9 mouse cellular contexts compared by ENCODE assay signal in the genomic region with DNA sequence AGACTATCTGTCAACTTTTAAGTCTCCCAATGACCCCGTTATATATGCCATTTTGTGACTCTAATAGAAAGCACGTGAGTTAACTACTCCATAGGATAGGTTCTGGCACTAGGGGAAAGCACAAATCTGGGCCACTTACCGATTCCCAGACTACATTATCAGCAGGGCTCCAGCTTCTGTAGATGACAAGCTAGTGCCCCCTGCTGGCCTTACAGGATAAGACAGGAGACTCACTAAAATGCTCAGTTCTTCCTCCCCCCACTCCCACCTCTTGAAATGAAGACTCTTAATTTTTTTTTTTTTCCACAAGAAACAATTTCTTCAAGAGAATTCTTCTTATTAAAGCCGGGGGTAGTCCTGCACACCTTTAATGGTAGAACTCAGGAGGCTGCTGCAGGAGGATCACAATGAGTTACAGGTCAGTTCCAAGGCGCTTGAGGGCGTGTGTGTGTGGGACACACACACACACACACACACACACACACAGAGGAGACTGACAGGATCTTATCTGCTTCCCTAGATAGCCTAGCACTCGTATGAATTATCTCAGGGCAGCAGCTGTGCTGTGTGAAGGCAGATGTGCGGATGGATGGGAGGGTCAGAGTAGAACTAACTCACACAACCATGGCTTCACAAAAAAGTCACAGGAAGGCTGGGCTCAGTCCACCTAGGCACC. TPM values are rescaled to one million over a fixed set of nuclear protein-coding genes. Genes with fewer than 3 reads are reported as not detected.
DNase-seq lines count a peak whose midpoint lies in the region; ATAC-seq lines count a peak whose summit lies in the region.
"Had no signal": no experiment of that assay in that cellular context is flagged by ENCODE, and none has a peak within 500 bp of the region (broad histone marks: within the 10 kb centered on the region; RNA-seq: fewer than 3 reads in every experiment).

No protein-coding gene starts in this region.

- peak; percentile 64 to 87 for DNase-seq in heart, adult 18-20 months
- DNase-seq in heart, postnatal 25 days (ENCODE audit: low spot score), result no peak
- peak; percentile 87 for DNase-seq in adrenal gland, postnatal 14 days
- peak; percentile 85 for DNase-seq in embryonic facial prominence, embryonic 11.5 days (ENCODE audit: low spot score)
- DNase-seq in layer of hippocampus, adult 9-11 months, result peak; percentile 71
- peak; percentile 63 for DNase-seq in lung, postnatal 25 days (ENCODE audit: low spot score)
- peak; percentile 49 for DNase-seq in right cerebral cortex, postnatal 25 days

- no peak overlapping the region for H3K4me3 ChIP-seq in embryonic facial prominence, embryonic 11.5 days (ENCODE audit: low read depth, low read length)
- H3K4me3 ChIP-seq in heart, embryonic 13.5 days, result no peak overlapping the region

- H3K27ac ChIP-seq in embryonic facial prominence, embryonic 11.5 days (replicated peaks; ENCODE audit: low read depth, low read length), result no peak overlapping the region
- no peak overlapping the region for H3K27ac ChIP-seq in heart, embryonic 13.5 days (replicated peaks)

- 0 out of 2 replicates have a peak, but pooled peaks cover 2% of the 10 kb centered on the region for H3K9me3 ChIP-seq in embryonic facial prominence, embryonic 11.5 days (replicated peaks; ENCODE audit: control insufficient read depth, low read length)
- H3K9me3 ChIP-seq in heart, embryonic 13.5 days, result peaks cover 7% of the 10 kb centered on the region

- no peaks in the 10 kb centered on the region for H3K4me1 ChIP-seq in embryonic facial prominence, embryonic 11.5 days (ENCODE audit: control insufficient read depth, insufficient read depth, low read length)
- H3K4me1 ChIP-seq in heart, embryonic 13.5 days, result peaks cover 9% of the 10 kb centered on the region

- no peaks in the 10 kb centered on the region for H3K27me3 ChIP-seq in embryonic facial prominence, embryonic 11.5 days (ENCODE audit: control insufficient read depth, insufficient read depth, low read length)
- H3K27me3 ChIP-seq in heart, embryonic 13.5 days (replicated peaks), result no peaks in the 10 kb centered on the region
- H3K27me3 ChIP-seq: Patski had no signal

- H3K9ac ChIP-seq in embryonic facial prominence, embryonic 11.5 days (replicated peaks; ENCODE audit: low read length), result no peak overlapping the region
- no peak overlapping the region for H3K9ac ChIP-seq in heart, embryonic 13.5 days

- ATAC-seq in embryonic facial prominence, embryonic 11.5 days (replicated peaks; ENCODE audit: insufficient number of reproducible peaks, low FRiP score, low TSS enrichment, low read depth), result no peak
- 0 out of 2 replicates have a peak, but pooled peaks have one; percentile 32 for ATAC-seq in heart, embryonic 13.5 days (ENCODE audit: extremely low read depth, insufficient number of reproducible peaks, low FRiP score, low TSS enrichment)

- 47% methylated on average over 8 of the region's 8 CpGs for WGBS in embryonic facial prominence, embryonic 11.5 days
- WGBS in heart, embryonic 13.5 days, result 25% methylated on average over 8 of the region's 8 CpGs

- H3K4me2 ChIP-seq in embryonic facial prominence, embryonic 11.5 days (ENCODE audit: low read depth, low read length), result no peak overlapping the region
- H3K4me2 ChIP-seq in heart, embryonic 13.5 days, result peak overlapping the region; percentile 12; the same call in 1 of the 2 replicates

- intact Hi-C loops in heart, postnatal 25 days (cut with DNase I), result loop anchor here (1.0 to 5.0 kb wide), 2 partner anchors 73 to 283 kb away; no protein-coding TSS in a partner anchor

- H3K36me3 ChIP-seq in embryonic facial prominence, embryonic 11.5 days (replicated peaks; ENCODE audit: control insufficient read depth, insufficient read depth, low read depth, low read length), result 0 out of 2 replicates have a peak, but pooled peaks cover 3% of the 10 kb centered on the region
- peaks cover 21% of the 10 kb centered on the region for H3K36me3 ChIP-seq in heart, embryonic 13.5 days

RNA-seq across cellular contexts. Expression of a gene that starts 7.1 kb away (rescaled TPM):
- total RNA-seq in heart, adult 18-20 months (2021), result 100 to 1,000 TPM in 1 of 2 experiments, 10 to 100 TPM in 1; 83.8 to 111 TPM
- 10 to 100 TPM; 95.9 to 99.0 TPM for total RNA-seq in heart, postnatal 25 days (2021)
- total RNA-seq in adrenal gland, postnatal 14 days (2021), result 172 and 183 TPM in 2 replicates
- 188 and 190 TPM in 2 replicates for polyA plus RNA-seq in embryonic facial prominence, embryonic 11.5 days (2014; fragmentation: Nextera tagmentation; extraction: Ambion mirVana)
- polyA plus RNA-seq in heart, embryonic 13.5 days (2015; fragmentation: Nextera tagmentation; extraction: Ambion mirVana), result 168 and 174 TPM in 2 replicates

RNA-seq across cellular contexts. Expression of a gene that starts 15.8 kb away (rescaled TPM):
- total RNA-seq in heart, adult 18-20 months (2021), result 1 to 10 TPM; 7.9 to 8.3 TPM
- total RNA-seq in heart, postnatal 25 days (2021), result 1 to 10 TPM; 6.2 to 7.1 TPM
- total RNA-seq in adrenal gland, postnatal 14 days (2021), result 8.4 and 10.2 TPM in 2 replicates
- polyA plus RNA-seq in embryonic facial prominence, embryonic 11.5 days (2014; fragmentation: Nextera tagmentation; extraction: Ambion mirVana), result 0.08 and 0.39 TPM in 2 replicates
- polyA plus RNA-seq in heart, embryonic 13.5 days (2015; fragmentation: Nextera tagmentation; extraction: Ambion mirVana), result 0.36 and 0.78 TPM in 2 replicates
